Mouse (Mus musculus) limb, embryonic 12.5 days (tissue): ENCODE data around the gene Umps. TPM values are rescaled to one million over a fixed set of nuclear protein-coding genes. Genes with fewer than 3 reads are reported as not detected.

Experiments
- ATAC-seq: fragments of 200-750 bp; cut with Nextera tagmentation; 2 replicates; pipeline ENCODE4 v1.8.0; 2017; ENCODE audit warnings: low read depth, moderate TSS enrichment; ENCODE audit not compliant: insufficient number of reproducible peaks, insufficient read depth, low FRiP score, low TSS enrichment
- H3K27ac ChIP-seq: fragments of 300-500 bp; sonication (generic); 2 replicates; pipeline ENCODE4 v1.5.1; 2016; ENCODE audit warnings: mild to moderate bottlenecking, moderate library complexity
- H3K27me3 ChIP-seq: fragments of 300-500 bp; sonication (generic); 2 replicates; pipeline ENCODE4 v1.6.1; 2016; ENCODE audit warnings: mild to moderate bottlenecking, moderate library complexity
- H3K36me3 ChIP-seq: fragments of 300-500 bp; sonication (generic); 2 replicates; pipeline ENCODE4 v1.6.1; 2016; ENCODE audit warnings: mild to moderate bottlenecking, moderate library complexity
- H3K4me1 ChIP-seq: fragments of 300-500 bp; sonication (generic); replicated peaks from 2 replicates; pipeline ENCODE4 v1.6.1; 2016
- H3K4me2 ChIP-seq: fragments of 300-500 bp; sonication (generic); 2 replicates; pipeline ENCODE4 v1.6.1; 2016; ENCODE audit warnings: mild to moderate bottlenecking, moderate library complexity
- H3K4me3 ChIP-seq: fragments of 300-500 bp; sonication (generic); replicated peaks from 2 replicates; pipeline ENCODE4 v1.5.1; 2016; ENCODE audit warnings: mild to moderate bottlenecking
- H3K9ac ChIP-seq: fragments of 300-500 bp; sonication (generic); replicated peaks from 2 replicates; pipeline ENCODE4 v1.6.1; 2016; ENCODE audit warnings: mild to moderate bottlenecking, moderate library complexity
- H3K9me3 ChIP-seq: fragments of 300-500 bp; sonication (generic); 2 replicates; pipeline ENCODE4 v1.6.1; 2016; ENCODE audit warnings: mild to moderate bottlenecking, moderate library complexity
- WGBS: fragments of 180-500 bp; shearing (Covaris S2); methylation state at CpG from one replicate; pipeline ENCODE4 v1.1.7; 2016; 5-methylcytosine and 5-hydroxymethylcytosine counted together
- polyA plus RNA-seq: library from polyadenylated mRNA; unstranded; fragments of >200 nt; fragmentation: Nextera tagmentation; extraction: Ambion mirVana; gene quantifications from 2 replicates; pipeline ENCODE4 v1.2.1, GENCODE M21; 2016

The Umps gene
- polyA plus RNA-seq, 1 experiment from 2014 or later = 67.9 TPM

- H3K36me3 ChIP-seq = peaks cover 22% of the 10 kb centered on the region; the same call in 1 of the 2 replicates
- H3K4me3 ChIP-seq = no peak overlapping the region
- H3K9me3 ChIP-seq = no peaks in the 10 kb centered on the region
- no peaks in the 10 kb centered on the region for H3K27me3 ChIP-seq
- WGBS = 25% methylated on average over 9 of the region's 9 CpGs
- H3K27ac ChIP-seq = peak overlapping the region; percentile 45; the same call in 1 of the 2 replicates
- H3K4me2 ChIP-seq = no peak overlapping the region
- peaks cover 65% of the 10 kb centered on the region for H3K4me1 ChIP-seq
- ATAC-seq = no peak
- no peak overlapping the region for H3K9ac ChIP-seq
Observed at GRCm38 (mm10) chr16:33939636-33940035, 27.2 kb downstream of the Umps start.

DNA sequence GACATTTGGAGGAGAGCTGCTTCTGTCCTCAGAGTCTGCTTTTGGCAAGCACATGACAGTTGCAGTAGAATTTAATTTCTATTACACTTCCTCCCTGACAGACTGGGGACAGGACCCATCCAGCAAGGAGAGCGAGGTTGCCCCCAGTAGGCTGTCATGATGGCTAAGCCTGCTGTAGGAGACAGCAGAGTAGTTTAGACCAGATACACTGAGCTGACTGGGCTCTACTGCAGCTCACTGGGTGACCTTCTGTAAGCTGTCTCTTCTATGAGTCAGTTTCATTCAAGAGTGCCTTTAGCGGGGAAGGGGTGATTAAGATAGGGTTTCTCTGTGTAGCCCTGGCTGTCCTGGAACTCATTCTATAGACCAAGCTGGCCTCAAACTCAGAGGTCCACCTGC is 27.7 kb downstream of the Umps start:
- Histone ChIP-seq H3K27ac (peak overlapping the region; percentile 60; the same call in 1 of the 2 replicates), H3K9me3 (no peaks in the 10 kb centered on the region), H3K4me1 (peaks cover 65% of the 10 kb centered on the region), H3K9ac (no peak overlapping the region), H3K27me3 (no peaks in the 10 kb centered on the region), H3K4me2 (no peak overlapping the region), H3K4me3 (no peak overlapping the region), H3K36me3 (peaks cover 22% of the 10 kb centered on the region; the same call in 1 of the 2 replicates)
- 80% methylated on average over 2 of the region's 2 CpGs for WGBS
- ATAC-seq = no peak

DNA sequence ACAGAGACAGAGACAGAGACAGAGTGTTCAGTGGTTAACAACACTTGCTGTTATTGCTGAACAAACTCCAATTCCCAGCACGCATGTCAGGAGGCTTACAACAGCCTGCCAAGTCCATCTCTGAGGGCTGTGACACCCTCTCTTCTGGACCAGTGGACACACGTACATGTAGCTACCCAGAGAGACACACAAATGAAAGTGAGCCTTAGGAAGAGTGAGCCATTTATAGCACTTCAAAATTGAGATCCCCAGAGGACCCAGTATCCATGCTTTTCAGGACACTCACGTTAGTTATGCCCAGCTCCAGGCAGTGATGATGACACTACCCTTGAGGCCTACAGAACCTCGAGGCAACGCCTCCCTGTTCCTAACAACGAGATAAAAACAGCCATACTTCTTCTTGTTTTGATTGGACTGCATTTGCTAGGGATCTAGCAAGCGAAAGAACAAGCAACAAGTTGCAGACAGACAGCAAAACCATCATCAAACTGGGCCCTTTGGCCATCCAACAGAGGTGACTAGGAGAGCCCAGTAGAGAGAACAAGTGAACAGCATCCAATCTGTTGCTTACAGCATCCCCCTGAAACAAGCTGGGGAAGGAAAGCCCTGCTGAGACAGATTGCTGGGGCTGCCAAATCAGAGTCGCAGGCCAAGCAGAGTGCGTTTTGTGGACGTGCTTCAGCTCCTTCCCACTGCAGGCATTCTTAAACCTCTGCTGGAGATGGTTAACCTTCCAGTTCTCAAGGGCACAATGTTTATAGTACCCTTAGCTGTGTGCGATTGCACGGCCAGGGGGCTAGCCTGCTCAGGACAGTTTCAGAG is 28.3 kb downstream of the Umps start:
- Histone ChIP-seq H3K4me1 (peaks cover 68% of the 10 kb centered on the region), H3K27me3 (no peaks in the 10 kb centered on the region), H3K9ac (no peak overlapping the region), H3K9me3 (no peaks in the 10 kb centered on the region), H3K4me3 (no peak overlapping the region), H3K36me3 (peaks cover 22% of the 10 kb centered on the region; the same call in 1 of the 2 replicates), H3K27ac (no peak overlapping the region; the same call in 1 of the 2 replicates), H3K4me2 (no peak overlapping the region)
- no peak for ATAC-seq
- 59% methylated on average over 12 of the region's 12 CpGs for WGBS

DNA sequence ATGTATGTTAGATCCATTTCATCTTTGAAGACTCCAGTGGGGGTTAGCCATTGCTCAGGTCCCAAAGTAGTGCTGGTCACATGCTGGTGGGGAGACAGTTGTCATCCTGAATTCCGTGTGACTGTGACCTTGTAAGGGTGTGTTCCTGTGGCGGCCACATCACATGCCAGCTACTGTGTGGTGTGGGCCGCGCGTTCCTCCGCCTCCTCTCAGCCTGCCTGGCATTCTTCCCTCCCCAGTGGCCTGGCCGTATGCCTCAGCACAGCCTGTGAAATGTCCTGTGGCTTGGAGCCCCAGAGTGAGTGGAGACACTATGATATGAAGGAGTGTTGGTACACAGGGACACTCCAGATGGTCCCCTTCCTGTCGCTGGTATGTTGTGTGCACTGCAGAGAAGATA is 29.3 kb downstream of the Umps start:
- Histone ChIP-seq H3K4me2 (no peak overlapping the region), H3K9me3 (no peaks in the 10 kb centered on the region), H3K27ac (no peak overlapping the region), H3K9ac (no peak overlapping the region), H3K36me3 (peaks cover 21% of the 10 kb centered on the region; the same call in 1 of the 2 replicates), H3K4me3 (no peak overlapping the region), H3K4me1 (peaks cover 67% of the 10 kb centered on the region), H3K27me3 (no peaks in the 10 kb centered on the region)
- 89% methylated on average over 8 of the region's 8 CpGs for WGBS
- ATAC-seq = no peak

- no peak for ATAC-seq
- H3K4me1 ChIP-seq = peaks cover 62% of the 10 kb centered on the region
- peaks cover 26% of the 10 kb centered on the region; the same call in 1 of the 2 replicates for H3K36me3 ChIP-seq
Observed at GRCm38 (mm10) chr16:33936885-33937284, 30.0 kb downstream of the Umps start.

DNA sequence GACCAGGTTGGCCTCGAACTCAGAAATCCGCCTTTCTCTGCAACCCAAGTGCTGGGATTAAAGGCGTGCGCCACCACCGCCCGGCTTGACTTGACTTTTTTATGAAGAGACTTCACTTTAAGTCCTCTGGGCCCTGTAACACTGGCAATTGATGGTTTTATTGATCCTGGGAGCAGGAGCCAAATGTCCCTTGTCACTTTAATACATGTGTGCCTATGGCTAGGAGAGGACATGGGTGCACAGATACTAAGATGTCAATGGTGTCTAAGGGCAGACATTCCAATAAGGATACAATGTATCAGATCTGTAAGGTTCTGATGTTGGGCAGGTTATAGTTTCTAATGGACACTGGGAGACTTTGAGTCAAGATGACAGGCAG is 31.4 kb downstream of the Umps start:
- H3K36me3 ChIP-seq = peaks cover 18% of the 10 kb centered on the region; the same call in 1 of the 2 replicates
- 92% methylated on average over 6 of the region's 6 CpGs for WGBS
- no peak overlapping the region for H3K4me3 ChIP-seq
- no peak overlapping the region for H3K27ac ChIP-seq
- ATAC-seq = no peak
- H3K4me2 ChIP-seq = no peak overlapping the region
- H3K27me3 ChIP-seq = no peaks in the 10 kb centered on the region
- no peaks in the 10 kb centered on the region for H3K9me3 ChIP-seq
- peaks cover 52% of the 10 kb centered on the region for H3K4me1 ChIP-seq
- H3K9ac ChIP-seq = no peak overlapping the region

More at GRCm38 (mm10) chr16:33936885-33937284, 30.0 kb downstream of the Umps start:
- Histone ChIP-seq H3K27me3 (no peaks in the 10 kb centered on the region), H3K4me2 (no peak overlapping the region), H3K27ac (no peak overlapping the region), H3K9me3 (no peaks in the 10 kb centered on the region), H3K9ac (no peak overlapping the region), H3K4me3 (no peak overlapping the region)
- 72% methylated on average over 4 of the region's 4 CpGs for WGBS

GRCm38 (mm10) chr16:33934701-33935406 is 32.0 kb downstream of the Umps start:
- no peak overlapping the region for H3K4me3 ChIP-seq
- H3K4me1 ChIP-seq = peaks cover 48% of the 10 kb centered on the region
- no peaks in the 10 kb centered on the region for H3K9me3 ChIP-seq
- 51% methylated on average over 5 of the region's 5 CpGs for WGBS
- H3K4me2 ChIP-seq = no peak overlapping the region
- H3K36me3 ChIP-seq = peaks cover 20% of the 10 kb centered on the region; the same call in 1 of the 2 replicates
- peak overlapping the region; percentile 87 for H3K27ac ChIP-seq
- ATAC-seq = no peak
- H3K9ac ChIP-seq = 0 out of 2 replicates have a peak overlapping the region, but pooled peaks have one; percentile 9
- H3K27me3 ChIP-seq = no peaks in the 10 kb centered on the region

GRCm38 (mm10) chr16:33933411-33933810 is 33.4 kb downstream of the Umps start:
- no peaks in the 10 kb centered on the region for H3K27me3 ChIP-seq
- no peak for ATAC-seq
- peaks cover 21% of the 10 kb centered on the region; the same call in 1 of the 2 replicates for H3K36me3 ChIP-seq
- no peaks in the 10 kb centered on the region for H3K9me3 ChIP-seq
- 94% methylated on average over 11 of the region's 11 CpGs for WGBS
- no peak overlapping the region for H3K27ac ChIP-seq
- no peak overlapping the region for H3K4me3 ChIP-seq
- H3K9ac ChIP-seq = no peak overlapping the region
- H3K4me1 ChIP-seq = peaks cover 33% of the 10 kb centered on the region
- no peak overlapping the region for H3K4me2 ChIP-seq

GRCm38 (mm10) chr16:33932126-33932525 is 34.7 kb downstream of the Umps start:
- Histone ChIP-seq H3K4me1 (peaks cover 22% of the 10 kb centered on the region), H3K4me3 (no peak overlapping the region), H3K4me2 (no peak overlapping the region), H3K27ac (0 out of 2 replicates have a peak overlapping the region, but pooled peaks have one; percentile 35), H3K9me3 (no peaks in the 10 kb centered on the region), H3K9ac (no peak overlapping the region), H3K27me3 (no peaks in the 10 kb centered on the region), H3K36me3 (peaks cover 21% of the 10 kb centered on the region; the same call in 1 of the 2 replicates)
- 72% methylated on average over 5 of the region's 5 CpGs for WGBS
- ATAC-seq = no peak

DNA sequence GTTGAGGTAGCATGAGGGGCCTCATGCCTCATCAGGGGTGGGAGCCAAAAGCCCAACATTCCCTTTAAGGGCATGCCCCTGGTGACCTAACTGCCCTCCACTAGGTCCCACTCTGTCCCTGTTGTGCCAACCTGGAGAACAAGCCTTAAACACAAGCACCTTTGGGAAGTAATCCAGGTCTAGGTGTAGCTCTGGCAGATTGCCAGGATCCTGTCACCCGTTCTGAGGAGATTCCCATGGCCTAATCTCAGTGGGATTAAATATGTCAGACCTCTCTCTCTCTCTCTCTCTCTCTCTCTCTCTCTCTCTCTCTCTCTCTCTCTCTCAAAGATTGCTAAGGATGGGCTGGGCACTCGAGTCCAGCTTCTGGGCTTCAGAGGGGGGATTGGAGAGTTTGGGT is 35.2 kb downstream of the Umps start:
- ATAC-seq = no peak
- peaks cover 21% of the 10 kb centered on the region; the same call in 1 of the 2 replicates for H3K36me3 ChIP-seq
- no peak overlapping the region for H3K27ac ChIP-seq
- no peak overlapping the region for H3K4me3 ChIP-seq
- H3K4me1 ChIP-seq = peaks cover 22% of the 10 kb centered on the region
- no peak overlapping the region for H3K9ac ChIP-seq
- 75% methylated on average over 2 of the region's 2 CpGs for WGBS
- H3K27me3 ChIP-seq = no peaks in the 10 kb centered on the region
- no peaks in the 10 kb centered on the region for H3K9me3 ChIP-seq
- no peak overlapping the region for H3K4me2 ChIP-seq

DNA sequence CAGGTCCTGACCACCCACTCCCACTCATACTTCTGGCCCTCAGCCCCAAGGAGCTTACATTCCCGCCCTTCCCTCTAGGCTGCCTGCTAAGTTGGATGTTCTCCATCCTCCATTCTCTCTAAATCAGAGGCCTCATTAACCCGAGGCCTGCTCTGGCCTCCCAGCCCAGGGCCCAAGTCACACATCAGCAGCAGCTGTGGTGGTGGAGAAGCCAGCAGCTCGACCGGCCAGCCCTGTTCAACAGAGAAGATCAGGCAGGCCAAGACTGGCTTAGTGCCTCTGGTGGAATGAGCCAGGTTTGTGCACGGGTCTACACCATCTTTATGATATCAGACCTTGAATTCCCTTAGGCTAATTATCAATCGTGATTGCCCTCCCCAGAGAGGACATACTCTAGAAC is 36.1 kb downstream of the Umps start:
- Histone ChIP-seq H3K36me3 (peaks cover 24% of the 10 kb centered on the region; the same call in 1 of the 2 replicates), H3K4me1 (peaks cover 22% of the 10 kb centered on the region), H3K4me3 (no peak overlapping the region), H3K27ac (no peak overlapping the region), H3K9me3 (no peaks in the 10 kb centered on the region), H3K9ac (no peak overlapping the region), H3K27me3 (no peaks in the 10 kb centered on the region), H3K4me2 (no peak overlapping the region)
- ATAC-seq = no peak
- WGBS = 83% methylated on average over 6 of the region's 6 CpGs
